Mouse (Mus musculus): ENCODE measurements around the gene Npas1. TPM values are rescaled to one million over a fixed set of nuclear protein-coding genes. Genes with fewer than 3 reads are reported as not detected.

Gene Npas1
- polyA plus RNA-seq, 1 experiment = not detected

- no peaks in the 10 kb centered on the region for H3K4me1 ChIP-seq (ENCODE audit: control insufficient read depth, insufficient read depth, low read length)
- no peak overlapping the region for H3K27ac ChIP-seq (ENCODE audit: insufficient read depth, low read depth, low read length)
- H3K4me3 ChIP-seq (ENCODE audit: insufficient read depth, low read length) = no peak overlapping the region
- TF ChIP-seq POLR2A (IDR thresholded peaks at IDR 0.05; ENCODE audit: borderline replicate concordance, low read depth, low read length) (no peak), CTCF (IDR thresholded peaks at IDR 0.05; ENCODE audit: low read depth, low read length) (no peak)
These were observed 51.8 kb downstream of the Npas1 start for GRCm38 (mm10) chr7:16425721-16426120.

- no peak overlapping the region for H3K27ac ChIP-seq (ENCODE audit: insufficient read depth, low read depth, low read length)
- TF ChIP-seq CTCF (IDR thresholded peaks at IDR 0.05; ENCODE audit: low read depth, low read length) = no peak
- TF ChIP-seq POLR2A (IDR thresholded peaks at IDR 0.05; ENCODE audit: borderline replicate concordance, low read depth, low read length) = no peak
- H3K4me1 ChIP-seq (ENCODE audit: control insufficient read depth, insufficient read depth, low read length) = no peaks in the 10 kb centered on the region
- no peak overlapping the region for H3K4me3 ChIP-seq (ENCODE audit: insufficient read depth, low read length)
These were observed 53.8 kb downstream of the Npas1 start for GRCm38 (mm10) chr7:16423731-16424130.

GRCm38 (mm10) chr7:16422222-16422856 is 55.2 kb downstream of the Npas1 start:
- TF ChIP-seq POLR2A (IDR thresholded peaks at IDR 0.05; ENCODE audit: borderline replicate concordance, low read depth, low read length) = no peak
- no peak for TF ChIP-seq CTCF (IDR thresholded peaks at IDR 0.05; ENCODE audit: low read depth, low read length)
- no peak overlapping the region for H3K27ac ChIP-seq (ENCODE audit: insufficient read depth, low read depth, low read length)
- H3K4me3 ChIP-seq (ENCODE audit: insufficient read depth, low read length) = no peak overlapping the region
- no peaks in the 10 kb centered on the region for H3K4me1 ChIP-seq (ENCODE audit: control insufficient read depth, insufficient read depth, low read length)

GRCm38 (mm10) chr7:16420493-16421118 is 56.9 kb downstream of the Npas1 start:
- Histone ChIP-seq H3K4me1 (ENCODE audit: control insufficient read depth, insufficient read depth, low read length) (no peaks in the 10 kb centered on the region), H3K27ac (ENCODE audit: insufficient read depth, low read depth, low read length) (no peak overlapping the region), H3K4me3 (ENCODE audit: insufficient read depth, low read length) (no peak overlapping the region)
- no peak for TF ChIP-seq POLR2A (IDR thresholded peaks at IDR 0.05; ENCODE audit: borderline replicate concordance, low read depth, low read length)
- no peak for TF ChIP-seq CTCF (IDR thresholded peaks at IDR 0.05; ENCODE audit: low read depth, low read length)

- H3K27ac ChIP-seq (ENCODE audit: insufficient read depth, low read depth, low read length) = no peak overlapping the region
- H3K4me3 ChIP-seq (ENCODE audit: insufficient read depth, low read length) = no peak overlapping the region
- TF ChIP-seq CTCF (IDR thresholded peaks at IDR 0.05; ENCODE audit: low read depth, low read length) = no peak
- TF ChIP-seq POLR2A (IDR thresholded peaks at IDR 0.05; ENCODE audit: borderline replicate concordance, low read depth, low read length) = no peak
- H3K4me1 ChIP-seq (ENCODE audit: control insufficient read depth, insufficient read depth, low read length) = no peaks in the 10 kb centered on the region
These were observed 58.8 kb downstream of the Npas1 start for GRCm38 (mm10) chr7:16418713-16419112.

GRCm38 (mm10) chr7:16417141-16417771 is 60.3 kb downstream of the Npas1 start:
- TF ChIP-seq POLR2A (IDR thresholded peaks at IDR 0.05; ENCODE audit: borderline replicate concordance, low read depth, low read length) (no peak), CTCF (IDR thresholded peaks at IDR 0.05; ENCODE audit: low read depth, low read length) (no peak)
- no peak overlapping the region for H3K27ac ChIP-seq (ENCODE audit: insufficient read depth, low read depth, low read length)
- no peak overlapping the region for H3K4me3 ChIP-seq (ENCODE audit: insufficient read depth, low read length)
- peaks cover 5% of the 10 kb centered on the region for H3K4me1 ChIP-seq (ENCODE audit: control insufficient read depth, insufficient read depth, low read length)

- no peak for TF ChIP-seq POLR2A (IDR thresholded peaks at IDR 0.05; ENCODE audit: borderline replicate concordance, low read depth, low read length)
- TF ChIP-seq CTCF (IDR thresholded peaks at IDR 0.05; ENCODE audit: low read depth, low read length) = no peak
- H3K4me3 ChIP-seq (ENCODE audit: insufficient read depth, low read length) = no peak overlapping the region
- H3K27ac ChIP-seq (ENCODE audit: insufficient read depth, low read depth, low read length) = no peak overlapping the region
- peaks cover 16% of the 10 kb centered on the region for H3K4me1 ChIP-seq (ENCODE audit: control insufficient read depth, insufficient read depth, low read length)
These were observed 62.1 kb downstream of the Npas1 start for GRCm38 (mm10) chr7:16415426-16415825.

GRCm38 (mm10) chr7:16412930-16413329 is 64.6 kb downstream of the Npas1 start:
- peaks cover 16% of the 10 kb centered on the region for H3K4me1 ChIP-seq (ENCODE audit: control insufficient read depth, insufficient read depth, low read length)
- H3K27ac ChIP-seq (ENCODE audit: insufficient read depth, low read depth, low read length) = no peak overlapping the region
- H3K4me3 ChIP-seq (ENCODE audit: insufficient read depth, low read length) = no peak overlapping the region
- no peak for TF ChIP-seq POLR2A (IDR thresholded peaks at IDR 0.05; ENCODE audit: borderline replicate concordance, low read depth, low read length)
- no peak for TF ChIP-seq CTCF (IDR thresholded peaks at IDR 0.05; ENCODE audit: low read depth, low read length)

GRCm38 (mm10) chr7:16412220-16412896 is 65.2 kb downstream of the Npas1 start:
- no peak overlapping the region for H3K27ac ChIP-seq (ENCODE audit: insufficient read depth, low read depth, low read length)
- no peak overlapping the region for H3K4me3 ChIP-seq (ENCODE audit: insufficient read depth, low read length)
- peaks cover 16% of the 10 kb centered on the region for H3K4me1 ChIP-seq (ENCODE audit: control insufficient read depth, insufficient read depth, low read length)
- TF ChIP-seq CTCF (IDR thresholded peaks at IDR 0.05; ENCODE audit: low read depth, low read length) = no peak
- no peak for TF ChIP-seq POLR2A (IDR thresholded peaks at IDR 0.05; ENCODE audit: borderline replicate concordance, low read depth, low read length)

Data from bone marrow macrophage, adult 2 months (primary cell).